Mouse (Mus musculus) forebrain, embryonic 12.5 days (tissue): Measurements from ENCODE around the gene Pxdn. TPM values are rescaled to one million over a fixed set of nuclear protein-coding genes. Genes with fewer than 3 reads are reported as not detected.

Experiments
- ATAC-seq: fragments of 200-750 bp; cut with Nextera tagmentation; 2 replicates; pipeline ENCODE4 v1.8.0; 2017; ENCODE audit warnings: moderate TSS enrichment; ENCODE audit not compliant: low FRiP score
- H3K27ac ChIP-seq: fragments of 300-500 bp; sonication (generic); 2 replicates; pipeline ENCODE4 v1.5.1; 2016; ENCODE audit warnings: mild to moderate bottlenecking
- H3K27me3 ChIP-seq: fragments of 300-500 bp; sonication (generic); 2 replicates; pipeline ENCODE4 v1.6.1; 2016; ENCODE audit warnings: mild to moderate bottlenecking
- H3K36me3 ChIP-seq: fragments of 300-500 bp; sonication (generic); replicated peaks from 2 replicates; pipeline ENCODE4 v1.6.1; 2016; ENCODE audit warnings: mild to moderate bottlenecking
- H3K4me1 ChIP-seq: fragments of 300-500 bp; sonication (generic); 2 replicates; pipeline ENCODE4 v1.6.1; 2016
- H3K4me2 ChIP-seq: fragments of 300-500 bp; sonication (generic); 2 replicates; pipeline ENCODE4 v1.6.1; 2016; ENCODE audit warnings: mild to moderate bottlenecking, moderate library complexity
- H3K4me3 ChIP-seq: fragments of 300-500 bp; sonication (generic); replicated peaks from 2 replicates; pipeline ENCODE4 v1.5.1; 2016; ENCODE audit warnings: mild to moderate bottlenecking
- H3K9ac ChIP-seq: fragments of 300-500 bp; sonication (generic); 2 replicates; pipeline ENCODE4 v1.6.1; 2016; ENCODE audit warnings: mild to moderate bottlenecking
- H3K9me3 ChIP-seq: fragments of 300-500 bp; sonication (generic); 2 replicates; pipeline ENCODE4 v1.6.1; 2016
- WGBS: fragments of 180-500 bp; shearing (Covaris S2); methylation state at CpG from one replicate; pipeline ENCODE4 v1.1.7; 2016; 5-methylcytosine and 5-hydroxymethylcytosine counted together
- polyA plus RNA-seq: library from polyadenylated mRNA; unstranded; fragments of >200 nt; fragmentation: Nextera tagmentation; extraction: Ambion mirVana; gene quantifications from 2 replicates; pipeline ENCODE4 v1.2.1, GENCODE M21; 2016

Gene Pxdn
- polyA plus RNA-seq, 1 experiment from 2014 or later: 67.6 TPM

GRCm38 (mm10) chr12:30030571-30030970 is 93.2 kb downstream of the Pxdn start:
- no peak overlapping the region for H3K27ac ChIP-seq
- no peak for ATAC-seq
- H3K27me3 ChIP-seq: no peaks in the 10 kb centered on the region
- peaks cover 5% of the 10 kb centered on the region; the same call in 1 of the 2 replicates for H3K4me1 ChIP-seq
- H3K9ac ChIP-seq: no peak overlapping the region
- no peaks in the 10 kb centered on the region for H3K36me3 ChIP-seq
- no peak overlapping the region for H3K4me2 ChIP-seq
- H3K4me3 ChIP-seq: no peak overlapping the region
- 81% methylated on average over 5 of the region's 5 CpGs for WGBS
- no peaks in the 10 kb centered on the region for H3K9me3 ChIP-seq

GRCm38 (mm10) chr12:30034681-30035080 is 97.3 kb downstream of the Pxdn start:
- Histone ChIP-seq H3K4me3 (no peak overlapping the region), H3K36me3 (no peaks in the 10 kb centered on the region), H3K4me1 (peaks cover 22% of the 10 kb centered on the region), H3K9me3 (no peaks in the 10 kb centered on the region), H3K27ac (no peak overlapping the region), H3K27me3 (no peaks in the 10 kb centered on the region), H3K4me2 (no peak overlapping the region), H3K9ac (no peak overlapping the region)
- ATAC-seq: no peak
- 89% methylated on average over 5 of the region's 5 CpGs for WGBS

DNA sequence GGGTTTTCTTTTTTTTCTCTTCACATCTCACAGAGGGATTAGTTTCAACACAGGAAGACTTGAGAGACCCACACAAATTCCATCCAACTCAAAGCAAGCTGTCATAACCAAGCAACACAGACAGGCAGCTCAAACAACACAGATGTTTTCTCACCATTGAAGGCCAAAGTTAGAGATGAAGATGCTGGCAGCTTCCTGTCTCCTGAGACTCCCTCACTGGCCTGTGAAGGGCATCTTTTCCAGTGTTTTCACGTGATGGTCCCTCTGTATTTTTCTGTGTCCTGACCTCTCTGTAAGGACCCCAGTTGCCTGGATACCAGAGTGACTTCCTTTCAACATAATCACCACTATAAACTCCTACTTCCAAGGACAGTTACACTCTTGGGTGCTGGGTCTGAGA is 98.0 kb downstream of the Pxdn start:
- Histone ChIP-seq H3K9ac (no peak overlapping the region), H3K27ac (no peak overlapping the region), H3K4me1 (peaks cover 22% of the 10 kb centered on the region), H3K4me3 (no peak overlapping the region), H3K9me3 (no peaks in the 10 kb centered on the region), H3K36me3 (no peaks in the 10 kb centered on the region), H3K27me3 (no peaks in the 10 kb centered on the region), H3K4me2 (no peak overlapping the region)
- ATAC-seq: no peak
- 52% methylated on average over 1 of the region's 1 CpGs for whole genome bisulfite sequencing

DNA sequence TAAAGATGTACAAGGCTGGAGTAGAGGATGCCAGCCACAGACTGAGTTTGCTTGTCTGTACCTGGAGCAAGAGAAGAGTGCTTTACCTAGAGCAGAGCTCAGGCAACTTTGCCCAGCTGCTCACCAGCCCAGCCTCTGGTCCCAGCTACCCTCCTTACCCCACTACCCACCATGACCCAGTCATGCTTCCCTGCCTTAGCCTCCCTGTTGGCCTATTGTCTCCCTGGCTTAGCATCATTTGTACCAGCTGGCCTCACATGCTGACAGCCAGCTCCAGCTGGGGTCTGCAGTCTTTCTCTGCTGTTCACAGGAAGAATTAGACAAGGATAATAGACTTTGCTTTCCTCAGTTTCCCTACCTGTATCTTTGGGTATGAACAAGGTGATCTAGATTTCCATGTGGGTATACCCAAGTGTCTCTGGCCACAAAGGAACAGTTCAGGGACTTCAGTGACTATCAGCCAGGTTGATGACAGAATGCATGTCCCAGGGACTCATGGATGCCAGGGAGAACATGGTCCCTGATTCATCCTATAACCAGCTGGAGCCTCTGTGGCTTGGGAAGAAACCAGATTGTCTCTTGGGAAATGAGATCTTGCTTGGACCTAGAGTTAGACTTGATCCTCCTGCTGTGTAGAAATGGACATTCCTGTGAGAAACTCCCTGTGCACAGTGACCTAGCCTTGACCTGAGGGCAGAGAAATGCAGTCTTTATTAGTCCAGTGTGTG is 98.6 kb downstream of the Pxdn start:
- no peaks in the 10 kb centered on the region for H3K9me3 ChIP-seq
- no peaks in the 10 kb centered on the region for H3K27me3 ChIP-seq
- H3K9ac ChIP-seq: no peak overlapping the region
- H3K4me2 ChIP-seq: no peak overlapping the region
- no peak for ATAC-seq
- H3K27ac ChIP-seq: no peak overlapping the region
- H3K4me1 ChIP-seq: peaks cover 22% of the 10 kb centered on the region
- H3K36me3 ChIP-seq: no peaks in the 10 kb centered on the region
- no peak overlapping the region for H3K4me3 ChIP-seq

- Histone ChIP-seq H3K36me3 (no peaks in the 10 kb centered on the region), H3K4me3 (no peak overlapping the region), H3K9ac (no peak overlapping the region), H3K4me1 (peaks cover 22% of the 10 kb centered on the region), H3K27ac (peak overlapping the region; percentile 42; the same call in 1 of the 2 replicates), H3K9me3 (no peaks in the 10 kb centered on the region), H3K4me2 (no peak overlapping the region), H3K27me3 (no peaks in the 10 kb centered on the region)
- 28% methylated on average over 4 of the region's 4 CpGs for WGBS
- ATAC-seq: peak; percentile 28; the same call in 1 of the 2 replicates
Observed at GRCm38 (mm10) chr12:30036569-30037055, 99.2 kb downstream of the Pxdn start.

GRCm38 (mm10) chr12:30039565-30039964 is 102.2 kb downstream of the Pxdn start:
- no peaks in the 10 kb centered on the region for H3K36me3 ChIP-seq
- 43% methylated on average over 4 of the region's 4 CpGs for WGBS
- no peak overlapping the region for H3K9ac ChIP-seq
- H3K9me3 ChIP-seq: no peaks in the 10 kb centered on the region
- no peaks in the 10 kb centered on the region for H3K27me3 ChIP-seq
- H3K27ac ChIP-seq: no peak overlapping the region
- ATAC-seq: peak; percentile 58
- H3K4me3 ChIP-seq: no peak overlapping the region
- H3K4me2 ChIP-seq: no peak overlapping the region
- H3K4me1 ChIP-seq: peaks cover 22% of the 10 kb centered on the region

DNA sequence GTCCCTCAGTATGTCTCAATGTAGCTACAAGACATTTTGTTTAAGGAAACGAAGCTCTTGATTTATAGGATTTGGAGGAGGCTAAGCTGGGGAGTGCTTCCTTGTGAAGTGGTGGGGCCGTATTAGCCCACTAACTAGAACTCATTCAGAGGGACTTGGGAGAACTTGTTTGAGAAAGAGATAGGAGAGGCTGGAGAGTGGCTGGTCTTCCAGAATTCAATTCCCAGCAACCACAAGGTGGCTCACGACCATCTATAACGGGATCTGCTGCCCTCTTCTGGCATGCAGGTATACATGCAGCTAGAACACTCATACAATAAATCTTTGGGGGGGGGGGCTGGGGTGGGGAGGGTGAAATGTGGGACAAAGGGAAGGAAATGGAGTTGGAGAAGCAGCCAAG is 102.7 kb downstream of the Pxdn start:
- H3K27ac ChIP-seq: no peak overlapping the region
- H3K4me3 ChIP-seq: no peak overlapping the region
- H3K36me3 ChIP-seq: no peaks in the 10 kb centered on the region
- no peaks in the 10 kb centered on the region for H3K27me3 ChIP-seq
- no peaks in the 10 kb centered on the region for H3K9me3 ChIP-seq
- H3K9ac ChIP-seq: no peak overlapping the region
- no peak overlapping the region for H3K4me2 ChIP-seq
- H3K4me1 ChIP-seq: peaks cover 22% of the 10 kb centered on the region
- 33% methylated on average over 4 of the region's 4 CpGs for WGBS
- ATAC-seq: no peak

DNA sequence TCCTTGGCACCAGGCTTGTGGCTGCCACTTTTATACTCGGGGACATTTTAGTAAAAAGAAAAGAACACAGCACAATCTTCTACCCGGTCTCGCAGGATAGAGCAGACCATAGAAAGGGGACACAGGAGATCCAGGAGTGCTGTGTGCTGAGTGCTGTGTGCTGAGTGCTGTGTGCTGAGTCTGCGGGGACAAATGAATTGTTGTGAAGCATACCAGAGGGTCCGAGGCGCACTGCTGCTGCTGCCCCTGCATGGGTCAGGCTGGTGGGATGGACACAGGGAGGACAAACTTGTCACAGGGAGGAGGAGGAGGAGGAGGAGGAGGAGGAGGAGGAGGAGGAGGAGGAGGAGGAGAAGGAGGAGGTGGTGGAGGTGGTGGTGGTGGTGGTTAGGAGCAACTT is 111.4 kb downstream of the Pxdn start:
- H3K36me3 ChIP-seq: no peaks in the 10 kb centered on the region
- H3K4me2 ChIP-seq: no peak overlapping the region
- H3K4me1 ChIP-seq: no peaks in the 10 kb centered on the region
- WGBS: 87% methylated on average over 5 of the region's 6 CpGs
- no peak overlapping the region for H3K9ac ChIP-seq
- no peak overlapping the region for H3K4me3 ChIP-seq
- H3K27me3 ChIP-seq: 0 out of 2 replicates have a peak, but pooled peaks cover 4% of the 10 kb centered on the region
- H3K9me3 ChIP-seq: no peaks in the 10 kb centered on the region
- no peak for ATAC-seq
- no peak overlapping the region for H3K27ac ChIP-seq

DNA sequence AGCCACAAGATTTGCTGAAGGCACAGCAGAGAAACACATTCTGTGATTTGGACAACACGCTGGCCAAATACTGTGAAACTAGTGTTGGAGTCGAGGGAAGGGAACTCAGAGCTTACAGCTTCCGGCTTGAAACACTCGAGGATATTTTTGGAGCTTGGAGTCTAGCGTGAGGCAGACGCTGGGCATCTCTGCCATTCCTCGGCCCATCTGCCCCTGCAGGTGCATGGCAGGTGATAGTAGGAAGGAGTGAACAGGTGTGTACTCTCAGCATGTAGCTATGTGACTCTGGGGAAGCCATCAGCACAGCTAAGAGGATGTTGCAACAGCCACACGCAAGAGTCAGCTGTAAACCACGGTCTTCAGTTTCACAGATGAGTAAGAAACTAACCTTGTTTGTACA is 112.4 kb downstream of the Pxdn start:
- no peaks in the 10 kb centered on the region for H3K4me1 ChIP-seq
- no peaks in the 10 kb centered on the region for H3K36me3 ChIP-seq
- no peak overlapping the region for H3K9ac ChIP-seq
- H3K27ac ChIP-seq: no peak overlapping the region
- H3K4me3 ChIP-seq: no peak overlapping the region
- H3K27me3 ChIP-seq: 0 out of 2 replicates have a peak, but pooled peaks cover 4% of the 10 kb centered on the region
- 85% methylated on average over 9 of the region's 9 CpGs for WGBS
- H3K9me3 ChIP-seq: no peaks in the 10 kb centered on the region
- H3K4me2 ChIP-seq: no peak overlapping the region
- no peak for ATAC-seq

- ATAC-seq: no peak
- no peak overlapping the region for H3K4me2 ChIP-seq
- H3K4me3 ChIP-seq: no peak overlapping the region
- no peak overlapping the region for H3K27ac ChIP-seq
- H3K9ac ChIP-seq: no peak overlapping the region
- H3K9me3 ChIP-seq: no peaks in the 10 kb centered on the region
- H3K4me1 ChIP-seq: no peaks in the 10 kb centered on the region
- 0 out of 2 replicates have a peak, but pooled peaks cover 4% of the 10 kb centered on the region for H3K27me3 ChIP-seq
- 21% methylated on average over 4 of the region's 4 CpGs for WGBS
- H3K36me3 ChIP-seq: no peaks in the 10 kb centered on the region
Observed at GRCm38 (mm10) chr12:30050235-30050634, 112.8 kb downstream of the Pxdn start.

DNA sequence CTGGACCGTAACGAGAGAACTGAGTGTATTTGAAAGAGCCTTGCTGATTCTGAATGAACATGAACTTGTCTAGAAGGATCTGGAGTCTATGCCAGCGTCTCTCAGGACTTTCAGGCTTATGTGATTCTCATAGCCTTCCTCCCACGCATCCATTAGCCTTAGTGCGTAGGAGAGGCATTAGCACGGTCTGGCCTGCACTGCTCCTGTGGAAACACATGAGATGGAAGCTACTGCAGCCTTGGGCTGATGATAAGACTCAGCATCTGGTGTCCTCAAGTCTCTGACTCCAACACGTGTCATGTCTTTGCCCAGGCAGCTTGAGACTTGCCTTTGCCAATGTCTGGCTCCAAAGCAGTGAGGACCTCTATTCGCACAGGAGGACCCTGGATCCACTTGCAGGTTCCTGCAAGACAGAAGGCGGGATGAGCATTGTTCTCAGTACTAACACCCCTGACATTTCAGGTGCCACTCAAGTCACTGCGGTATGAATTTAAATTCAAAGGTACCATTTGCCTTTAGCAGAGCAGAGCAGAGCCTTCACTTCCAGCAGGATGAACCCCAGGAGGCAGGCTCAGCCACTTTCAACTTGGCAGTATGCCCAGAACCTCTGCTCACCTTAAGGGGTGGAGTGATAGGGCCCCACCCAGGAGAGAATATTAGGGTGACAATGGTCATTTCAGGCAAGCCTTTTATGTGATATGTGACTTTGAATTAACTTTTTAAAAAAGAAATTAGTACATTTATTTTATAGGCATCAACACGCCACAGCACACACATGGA is 117.5 kb downstream of the Pxdn start:
- Histone ChIP-seq H3K4me1 (no peaks in the 10 kb centered on the region), H3K9ac (no peak overlapping the region), H3K4me3 (no peak overlapping the region), H3K4me2 (no peak overlapping the region), H3K27me3 (no peaks in the 10 kb centered on the region), H3K9me3 (no peaks in the 10 kb centered on the region), H3K36me3 (no peaks in the 10 kb centered on the region), H3K27ac (no peak overlapping the region)
- ATAC-seq: no peak
- WGBS: 87% methylated on average over 11 of the region's 11 CpGs

GRCm38 (mm10) chr12:30058044-30058443 is 120.6 kb downstream of the Pxdn start:
- Histone ChIP-seq H3K4me3 (no peak overlapping the region), H3K4me1 (no peaks in the 10 kb centered on the region), H3K4me2 (no peak overlapping the region), H3K9me3 (no peaks in the 10 kb centered on the region), H3K9ac (no peak overlapping the region), H3K27ac (no peak overlapping the region), H3K27me3 (no peaks in the 10 kb centered on the region), H3K36me3 (no peaks in the 10 kb centered on the region)
- ATAC-seq: no peak
- 80% methylated on average over 6 of the region's 6 CpGs for WGBS
